Mouse (Mus musculus): ENCODE results near the gene Adamts16.

Gene Adamts16

GRCm38 (mm10) chr13:70832593-70833138, 8.9 kb downstream of the Adamts16 start:
- no peak for DNase-seq (ENCODE audit: low spot score)

DNA sequence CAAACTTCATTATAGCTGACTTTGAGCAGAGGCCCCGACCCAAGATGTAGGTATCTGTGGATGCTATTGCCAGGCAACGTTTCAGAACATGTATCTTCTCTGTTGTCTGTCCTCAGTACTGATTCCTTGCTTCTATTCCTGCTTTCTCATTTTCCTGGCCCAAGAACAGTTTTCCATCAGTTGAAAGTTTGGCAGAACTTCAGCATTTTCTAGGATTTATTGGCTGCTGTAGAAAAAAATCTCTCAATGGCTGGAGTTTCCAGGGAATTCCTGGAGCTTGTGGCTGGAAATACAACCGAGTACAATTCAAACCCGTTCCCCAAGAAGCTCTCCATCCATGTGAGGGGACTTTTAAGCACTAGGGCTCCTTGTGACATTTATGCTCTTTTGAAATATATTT, 10.6 kb downstream of the Adamts16 start:
- no peak for DNase-seq (ENCODE audit: low spot score)

- no peak for DNase-seq (ENCODE audit: low spot score)
Measured at GRCm38 (mm10) chr13:70827507-70827906, 14.1 kb downstream of the Adamts16 start.

- DNase-seq (ENCODE audit: low spot score), result no peak
Measured at GRCm38 (mm10) chr13:70825265-70825664, 16.3 kb downstream of the Adamts16 start.

- DNase-seq (ENCODE audit: low spot score), result no peak
Measured at GRCm38 (mm10) chr13:70823757-70824156, 17.9 kb downstream of the Adamts16 start.

DNA sequence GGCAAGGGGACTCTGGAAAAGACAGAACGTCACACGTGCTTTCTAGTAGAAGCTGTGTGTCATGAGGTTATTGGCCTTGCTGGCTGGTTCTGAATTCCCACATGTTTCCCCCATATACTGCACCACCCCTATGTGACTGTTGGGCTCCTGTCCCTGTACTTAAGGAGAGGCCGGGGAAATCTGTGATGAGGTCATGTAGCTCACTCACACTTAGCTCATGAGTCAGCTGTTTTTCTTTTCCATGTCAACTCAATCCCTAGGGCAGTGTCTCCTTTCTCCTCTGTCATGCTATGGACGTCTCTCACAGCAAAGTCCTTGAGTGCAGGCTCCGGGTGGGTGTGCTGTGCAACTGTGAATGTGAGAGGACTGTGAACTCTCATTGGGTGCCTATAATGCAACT, 22.6 kb downstream of the Adamts16 start:
- DNase-seq (ENCODE audit: low spot score), result no peak

GRCm38 (mm10) chr13:70814423-70814822, 27.2 kb downstream of the Adamts16 start:
- no peak for DNase-seq (ENCODE audit: low spot score)

GRCm38 (mm10) chr13:70805506-70805905, 36.1 kb downstream of the Adamts16 start:
- no peak for DNase-seq (ENCODE audit: low spot score)

GRCm38 (mm10) chr13:70802849-70803248, 38.8 kb downstream of the Adamts16 start:
- DNase-seq (ENCODE audit: low spot score), result no peak

GRCm38 (mm10) chr13:70799322-70799721, 42.3 kb downstream of the Adamts16 start:
- no peak for DNase-seq (ENCODE audit: low spot score)

DNA sequence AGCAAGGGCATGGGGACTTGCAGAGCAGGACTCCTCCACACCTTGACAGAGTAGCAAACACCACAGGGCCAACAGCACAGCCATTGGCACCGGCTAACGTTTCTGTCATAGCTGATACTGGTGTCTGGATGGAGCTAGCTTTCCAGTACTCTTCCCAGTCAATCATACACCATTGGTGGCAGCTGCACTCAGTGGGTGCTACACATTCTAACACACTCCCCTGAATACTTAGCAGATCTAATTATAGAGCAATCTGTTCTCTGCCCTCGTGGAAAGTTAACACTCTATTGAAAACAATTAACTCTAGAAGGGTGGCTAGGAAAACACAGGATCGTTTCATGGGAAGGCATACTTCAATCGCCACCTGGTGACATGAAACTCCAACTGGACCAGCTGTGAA, 43.2 kb downstream of the Adamts16 start:
- no peak for DNase-seq (ENCODE audit: low spot score)

DNA sequence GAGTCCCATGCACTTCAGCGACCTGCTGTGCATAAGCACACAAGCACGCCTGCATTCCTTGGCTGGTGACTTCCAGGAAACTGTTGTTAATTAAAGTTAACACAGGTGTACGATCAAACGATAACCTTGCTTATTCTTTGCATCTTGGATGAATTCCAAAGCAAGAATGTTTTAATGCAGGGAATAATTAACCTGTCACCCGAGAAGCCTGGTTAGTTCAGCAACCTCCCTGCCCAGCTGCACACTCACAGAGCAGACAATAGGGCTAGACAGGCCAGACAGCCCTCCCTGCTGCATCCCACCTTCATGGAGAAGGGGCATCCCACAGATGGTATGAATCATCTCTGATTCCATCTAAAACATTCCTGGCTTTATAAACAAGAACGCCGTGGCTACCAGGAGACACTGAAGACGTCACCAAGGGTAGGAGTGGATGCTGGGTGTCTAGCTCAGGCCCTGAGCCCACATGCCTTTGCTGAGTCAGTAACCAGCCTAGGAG, 47.5 kb downstream of the Adamts16 start:
- no peak for DNase-seq (ENCODE audit: low spot score)

- DNase-seq (ENCODE audit: low spot score), result no peak
Measured at GRCm38 (mm10) chr13:70793660-70794059, 48.0 kb downstream of the Adamts16 start.

- no peak for DNase-seq (ENCODE audit: low spot score)
Measured at GRCm38 (mm10) chr13:70792950-70793349, 48.7 kb downstream of the Adamts16 start.

- no peak for DNase-seq (ENCODE audit: low spot score)
Measured at GRCm38 (mm10) chr13:70789806-70790205, 51.8 kb downstream of the Adamts16 start.

DNA sequence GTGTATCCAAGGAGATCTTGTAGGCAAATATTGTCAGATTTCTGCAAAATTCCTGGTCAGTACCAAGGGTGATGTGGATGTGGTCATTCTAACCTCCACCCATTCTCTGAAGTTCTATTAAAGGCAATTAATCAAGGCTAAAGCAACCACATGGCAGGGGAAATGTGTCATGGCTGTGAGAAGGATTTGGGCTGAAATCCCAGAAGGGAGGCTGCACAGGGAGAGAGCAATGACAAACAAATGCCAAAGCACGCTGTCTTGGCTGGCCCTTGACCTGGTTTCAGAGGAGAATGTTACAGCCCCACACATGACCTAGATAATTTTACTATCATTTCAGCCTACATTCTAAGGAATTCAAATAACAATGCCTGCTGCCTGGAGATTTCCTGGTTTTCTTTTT, 52.6 kb downstream of the Adamts16 start:
- DNase-seq (ENCODE audit: low spot score), result no peak

- no peak for DNase-seq (ENCODE audit: low spot score)
Measured at GRCm38 (mm10) chr13:70785078-70785477, 56.5 kb downstream of the Adamts16 start.

- DNase-seq (ENCODE audit: low spot score), result no peak
Measured at GRCm38 (mm10) chr13:70784126-70784525, 57.5 kb downstream of the Adamts16 start.

DNA sequence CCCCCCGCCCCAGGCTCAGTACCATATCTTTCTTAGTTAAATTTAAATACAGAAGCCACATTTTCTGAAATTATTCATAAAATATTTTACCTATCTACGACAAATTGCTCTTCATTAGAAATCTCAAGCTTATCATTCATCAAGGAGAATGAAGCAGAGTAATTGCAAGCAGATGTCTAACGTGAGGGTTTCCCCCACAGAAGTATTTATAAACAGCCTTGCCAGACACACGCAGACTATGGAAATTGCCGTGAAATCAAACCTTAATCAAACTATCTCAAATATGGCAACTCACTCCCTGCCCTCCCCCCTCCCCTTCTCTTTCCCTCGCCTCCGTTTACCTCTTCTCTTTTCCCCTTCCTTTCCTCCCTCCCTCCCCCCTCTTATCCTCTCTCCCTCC, 61.8 kb downstream of the Adamts16 start:
- no peak for DNase-seq (ENCODE audit: low spot score)

- no peak for DNase-seq (ENCODE audit: low spot score)
Measured at GRCm38 (mm10) chr13:70778872-70779554, 62.6 kb downstream of the Adamts16 start.

DNA sequence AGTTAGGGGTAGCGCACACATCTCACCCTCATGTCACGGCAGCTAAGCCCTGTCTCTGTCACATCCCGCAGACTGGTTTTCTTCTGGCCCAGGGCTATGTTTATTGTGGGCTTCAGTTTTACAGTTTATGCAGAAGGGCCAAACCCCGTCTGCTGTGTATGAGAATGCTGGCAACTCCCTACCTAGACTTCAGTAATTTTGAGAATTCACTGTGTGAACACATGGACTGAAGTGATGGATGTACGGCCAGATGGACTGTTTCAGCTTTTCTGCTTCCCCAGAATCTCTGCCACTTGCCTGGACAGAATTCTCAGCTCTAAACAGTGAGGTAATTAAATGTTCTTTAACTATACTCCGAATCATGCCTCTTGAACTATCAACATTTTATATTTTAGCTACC, 70.5 kb downstream of the Adamts16 start:
- no peak for DNase-seq (ENCODE audit: low spot score)

GRCm38 (mm10) chr13:70769156-70769555, 72.5 kb downstream of the Adamts16 start:
- no peak for DNase-seq (ENCODE audit: low spot score)

DNA sequence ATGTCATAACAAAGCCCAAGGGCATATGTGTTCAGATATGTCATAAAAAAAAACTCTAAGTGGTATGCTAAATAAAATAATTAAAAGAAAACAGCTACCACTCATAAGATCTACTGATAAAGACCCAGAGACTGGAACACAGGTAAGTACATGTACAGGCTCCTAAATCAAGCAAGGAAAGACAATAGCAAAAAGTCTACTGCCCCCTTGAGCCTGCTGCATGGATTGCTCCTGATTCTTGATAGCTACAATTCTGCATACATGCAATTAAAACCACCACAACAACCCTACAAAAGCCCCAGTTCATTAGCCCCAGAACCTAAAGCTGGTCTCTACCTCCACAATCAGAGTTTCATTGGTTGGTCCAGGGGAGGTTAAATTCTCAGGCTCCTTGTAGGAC, 74.1 kb downstream of the Adamts16 start:
- DNase-seq (ENCODE audit: low spot score), result no peak

- no peak for DNase-seq (ENCODE audit: low spot score)
Measured at GRCm38 (mm10) chr13:70764682-70765081, 76.9 kb downstream of the Adamts16 start.

Measured in ovary, postnatal 10 days (tissue).